Mouse (Mus musculus) embryonic fibroblast, embryonic 13.5 days (primary cell): ENCODE results near the gene Cntn2. TPM values are rescaled to one million over a fixed set of nuclear protein-coding genes. Genes with fewer than 3 reads are reported as not detected.

Experiments used
- H3K27ac ChIP-seq: 2 replicates; pipeline ENCODE4 v1.5.1; 2012; ENCODE audit warnings: low read length, control low read depth, inconsistent platforms; ENCODE audit not compliant: insufficient read depth
- H3K4me1 ChIP-seq: 2 replicates; pipeline ENCODE4 v1.6.1; 2011; ENCODE audit warnings: low read length; ENCODE audit not compliant: control insufficient read depth, insufficient read depth
- H3K4me3 ChIP-seq: 2 replicates; pipeline ENCODE4 v1.5.1; 2011; ENCODE audit warnings: mild to moderate bottlenecking, control low read depth, low read length; ENCODE audit not compliant: insufficient read depth
- CTCF ChIP-seq: IDR thresholded peaks from 2 replicates; pipeline ENCODE4 v1.5.1; 2011; ENCODE audit warnings: mild to moderate bottlenecking, control low read depth, low read length, moderate library complexity, borderline replicate concordance; ENCODE audit not compliant: insufficient read depth
- POLR2A ChIP-seq: IDR thresholded peaks from 2 replicates; pipeline ENCODE4 v1.6.1; 2011; ENCODE audit warnings: low read depth, mild to moderate bottlenecking, control low read depth, low read length, moderate library complexity
- polyA plus RNA-seq: library from polyadenylated mRNA; stranded (reverse); fragments of >200 nt; gene quantifications from 2 replicates; pipeline ENCODE4 v1.2.4, GENCODE M21; 2011; ENCODE audit warnings: low read depth; ENCODE audit not compliant: missing spikeins, insufficient read length

Gene Cntn2
- polyA plus RNA-seq, result not detected in 2 replicates

DNA sequence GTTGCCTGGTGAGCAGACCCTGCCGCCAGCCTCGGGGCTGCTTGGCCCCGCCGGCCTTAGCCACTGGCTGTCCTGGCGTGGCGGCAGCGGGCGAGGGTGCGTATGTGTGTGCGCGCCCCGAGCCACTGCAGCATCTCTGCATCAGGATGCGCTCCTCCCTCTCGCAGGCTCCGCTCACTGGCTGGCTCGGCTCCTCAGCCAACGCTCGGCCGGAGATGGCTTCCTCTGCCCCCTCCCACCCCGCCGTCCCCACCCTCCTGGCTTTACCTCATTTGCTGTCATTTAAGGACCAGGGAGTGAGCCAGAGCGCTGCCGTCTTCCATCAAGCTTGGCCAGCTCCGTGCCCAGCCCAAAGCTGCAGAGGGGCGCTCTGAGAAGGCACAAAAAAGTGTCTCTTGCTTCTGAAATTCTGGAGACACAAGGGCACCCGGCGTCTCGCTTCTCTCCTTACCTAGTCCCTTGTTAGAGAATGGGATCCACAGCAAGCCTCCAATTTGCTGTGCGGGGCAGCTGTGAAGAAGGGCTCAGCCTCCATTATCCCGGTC, at the start of gene Cntn2:
TSS of gene Cntn2 (minus strand) at position 495 of the 545 bp plus-strand sequence.
- H3K4me3 ChIP-seq, result no peak within 1 kb of the TSS
- no peak within 1 kb of the TSS for H3K27ac ChIP-seq
- no peaks in the 10 kb centered on the region for H3K4me1 ChIP-seq
- TF ChIP-seq CTCF (no peak), POLR2A (no peak)

DNA sequence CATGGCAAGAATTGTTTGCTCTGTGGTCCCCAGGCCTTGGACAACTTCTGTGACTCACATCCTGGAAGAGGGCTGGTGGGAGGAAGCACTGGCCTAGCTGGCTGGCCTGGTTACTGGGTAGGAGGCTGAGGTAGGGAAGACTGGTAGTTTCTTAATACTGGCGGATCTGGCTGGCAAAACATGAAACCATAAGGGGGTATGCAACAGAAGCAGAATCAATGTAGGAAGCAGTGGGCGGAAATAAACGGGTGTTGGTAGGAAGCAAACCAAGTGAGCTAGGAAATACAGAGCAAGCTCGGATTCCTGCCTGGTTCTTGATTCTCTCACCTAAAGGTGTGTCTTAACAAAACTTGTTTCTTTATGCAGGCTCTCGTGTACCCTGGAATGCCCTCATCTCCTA, 49.1 kb upstream of the Cntn2 start:
- no peaks in the 10 kb centered on the region for H3K4me1 ChIP-seq
- no peak overlapping the region for H3K4me3 ChIP-seq
- TF ChIP-seq CTCF (no peak), POLR2A (no peak)
- no peak overlapping the region for H3K27ac ChIP-seq

DNA sequence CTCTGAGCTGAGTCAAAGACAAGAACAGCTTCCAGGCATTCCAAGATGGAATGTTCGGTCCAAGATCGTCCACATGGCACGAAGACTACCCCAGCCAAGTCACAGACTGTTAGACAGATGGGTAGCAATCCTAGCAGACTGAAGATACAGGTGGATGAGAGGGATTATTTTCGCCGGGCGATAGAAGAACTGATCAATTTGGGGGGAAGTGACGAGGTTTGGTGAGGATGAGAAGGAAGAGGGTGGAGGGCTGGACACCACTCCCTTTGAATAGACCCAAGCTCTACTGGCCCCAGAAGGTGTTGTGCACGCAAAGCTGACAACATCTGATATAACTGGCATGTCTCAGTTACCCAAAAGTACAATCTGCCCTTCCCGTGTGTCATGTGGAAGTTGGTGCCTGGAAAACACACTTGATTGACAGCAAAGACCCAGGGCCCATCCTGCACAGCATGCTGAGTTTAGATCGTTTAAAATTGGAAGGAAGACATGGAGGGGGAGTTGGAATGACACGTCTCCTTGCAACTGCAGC, 48.4 kb upstream of the Cntn2 start:
- H3K4me1 ChIP-seq, result no peaks in the 10 kb centered on the region
- no peak overlapping the region for H3K4me3 ChIP-seq
- H3K27ac ChIP-seq, result no peak overlapping the region
- TF ChIP-seq POLR2A, result no peak
- no peak for TF ChIP-seq CTCF

DNA sequence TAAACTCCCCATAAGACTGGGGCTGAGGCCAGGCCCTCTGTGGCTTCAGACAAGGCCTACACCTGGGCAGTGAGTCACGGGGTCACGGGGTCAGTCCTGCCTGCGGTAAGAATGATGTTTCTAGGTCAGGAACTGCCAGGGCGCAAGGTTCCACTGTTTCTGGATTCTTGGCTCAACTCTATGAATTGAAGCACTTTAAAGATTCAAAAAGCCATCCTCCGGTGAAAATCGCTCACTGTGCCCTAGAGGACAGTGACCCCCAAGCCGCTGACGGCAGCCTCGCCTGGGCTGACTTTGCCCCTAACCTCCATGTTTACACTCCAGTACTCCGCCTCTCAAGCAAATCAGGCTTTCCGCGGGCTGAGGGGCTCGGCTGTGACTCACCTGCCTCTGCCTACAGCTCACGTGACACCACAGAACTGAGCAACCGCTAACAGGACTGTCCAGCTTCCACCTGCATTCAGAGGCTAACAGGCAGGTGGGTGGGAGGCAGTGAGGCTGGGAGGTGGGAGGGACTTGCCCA, 43.7 kb upstream of the Cntn2 start:
- Histone ChIP-seq H3K4me3 (no peak overlapping the region), H3K4me1 (no peaks in the 10 kb centered on the region), H3K27ac (no peak overlapping the region)
- TF ChIP-seq POLR2A (no peak), CTCF (no peak)

DNA sequence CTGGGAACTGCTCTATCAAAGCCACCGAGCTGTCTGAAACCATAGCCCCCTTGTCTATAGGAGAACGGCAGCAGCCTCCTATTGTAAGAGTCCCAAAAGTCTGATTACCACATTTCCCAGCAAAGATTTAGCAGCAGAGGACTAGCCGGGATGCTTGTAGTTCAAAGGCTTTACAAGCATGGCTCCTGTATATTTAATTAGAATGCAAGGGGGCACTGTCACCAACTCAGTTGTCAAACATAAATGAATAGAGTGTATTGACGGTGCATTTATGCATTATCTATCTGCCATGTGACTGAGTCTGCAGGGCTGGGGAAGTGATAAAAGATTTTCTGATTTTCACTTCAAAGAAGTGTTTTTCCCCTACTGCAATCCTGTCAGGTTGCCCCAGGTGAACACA, 42.3 kb upstream of the Cntn2 start:
- H3K27ac ChIP-seq, result no peak overlapping the region
- H3K4me3 ChIP-seq, result no peak overlapping the region
- H3K4me1 ChIP-seq, result no peaks in the 10 kb centered on the region
- no peak for TF ChIP-seq POLR2A
- TF ChIP-seq CTCF, result no peak

DNA sequence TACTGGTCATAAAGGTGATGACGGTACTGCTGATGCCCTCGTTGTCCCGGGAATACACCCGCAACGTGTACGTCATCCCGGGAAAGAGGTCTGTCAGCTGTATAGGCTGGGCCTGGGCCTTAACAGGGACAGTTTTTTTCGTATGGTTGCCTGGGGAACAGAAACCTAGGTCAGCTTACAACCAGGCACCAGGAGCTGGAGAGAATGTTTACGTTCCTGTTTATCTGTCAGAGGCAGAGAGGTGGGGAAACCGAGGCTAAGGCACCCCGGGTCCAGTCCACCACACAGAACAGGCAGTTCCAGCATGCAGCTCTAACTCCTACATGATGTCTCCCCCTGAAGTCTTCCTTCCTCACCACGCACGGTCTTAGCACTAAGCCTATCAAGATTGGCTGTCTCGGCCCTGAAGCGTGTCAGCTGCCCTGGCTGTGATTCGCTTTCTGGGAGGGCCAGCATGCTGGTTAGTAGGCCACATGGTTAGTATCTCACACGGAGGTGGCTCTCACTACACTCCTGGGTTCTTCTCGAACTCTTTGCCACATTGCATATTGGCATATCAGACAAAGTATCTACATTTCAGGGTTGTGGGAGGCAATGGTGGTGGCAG, 40.0 kb upstream of the Cntn2 start:
- no peaks in the 10 kb centered on the region for H3K4me1 ChIP-seq
- H3K4me3 ChIP-seq, result no peak overlapping the region
- no peak overlapping the region for H3K27ac ChIP-seq
- TF ChIP-seq POLR2A (no peak), CTCF (no peak)

DNA sequence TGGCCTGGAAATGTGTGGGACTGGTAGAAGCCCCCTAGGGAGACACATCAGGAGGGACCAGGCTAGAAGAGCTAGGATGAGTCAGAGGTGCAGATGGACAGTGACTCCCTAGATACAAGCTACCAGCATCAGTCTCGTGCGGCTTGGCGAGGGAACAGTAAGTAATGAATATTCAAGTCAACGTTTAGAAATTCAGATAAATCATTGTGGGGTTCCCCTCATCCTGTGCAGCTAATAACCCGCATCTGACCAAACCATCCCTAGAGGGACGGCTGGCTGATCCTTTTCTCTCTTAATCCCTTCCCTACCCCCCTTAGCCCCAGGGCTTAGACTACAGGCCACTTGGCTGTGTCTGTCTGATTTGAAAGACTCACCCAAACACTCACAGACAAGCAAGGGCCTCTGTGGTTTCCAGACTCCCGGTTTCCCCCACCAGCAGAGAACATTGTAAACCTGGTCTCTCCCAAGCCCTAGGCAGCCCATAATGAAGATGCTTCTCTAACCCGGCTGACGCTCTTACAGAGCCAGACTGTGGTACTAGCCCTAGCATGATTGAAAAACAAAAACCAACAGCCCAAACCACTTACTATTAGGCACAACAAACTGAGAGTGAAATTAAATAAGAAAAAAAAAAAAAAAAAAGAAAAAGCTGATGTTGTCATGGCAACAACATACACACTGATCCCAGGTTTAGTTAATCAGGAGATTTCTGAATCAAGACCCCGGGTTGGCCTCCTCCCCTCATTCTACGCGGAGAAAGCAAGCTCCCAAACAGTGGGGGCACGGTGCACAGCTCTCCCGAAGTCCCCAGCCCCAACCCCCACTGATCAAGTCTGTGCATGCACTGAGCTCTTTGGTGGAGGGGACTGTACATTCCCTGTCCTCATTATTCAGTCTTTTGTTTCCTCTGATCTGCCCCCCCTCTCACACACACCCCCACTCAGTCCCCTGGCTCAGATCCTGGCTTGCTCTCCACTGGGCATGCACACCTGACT, 39.1 kb upstream of the Cntn2 start:
- no peak for TF ChIP-seq POLR2A
- TF ChIP-seq CTCF, result no peak
- no peak overlapping the region for H3K4me3 ChIP-seq
- no peak overlapping the region for H3K27ac ChIP-seq
- H3K4me1 ChIP-seq, result no peaks in the 10 kb centered on the region

DNA sequence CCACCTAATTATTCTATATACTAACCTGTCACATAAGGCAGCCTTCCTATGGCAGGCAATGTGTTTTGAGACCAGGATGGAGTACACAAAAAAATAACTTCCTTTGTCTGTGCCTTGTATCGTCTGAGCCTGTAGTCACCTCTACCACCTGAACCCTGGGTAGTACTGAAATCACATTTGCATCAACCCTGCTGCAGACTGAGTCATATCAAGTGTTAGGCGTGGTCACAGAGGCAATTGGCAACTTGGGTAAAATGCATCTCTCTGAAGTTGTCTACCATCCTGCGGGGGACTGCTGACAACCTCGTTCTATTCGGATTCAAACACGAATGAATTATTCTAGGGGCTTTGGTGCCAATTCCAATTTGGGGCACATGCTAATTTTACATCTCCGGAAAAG, 37.0 kb upstream of the Cntn2 start:
- TF ChIP-seq CTCF (no peak), POLR2A (no peak)
- H3K4me1 ChIP-seq, result no peaks in the 10 kb centered on the region

DNA sequence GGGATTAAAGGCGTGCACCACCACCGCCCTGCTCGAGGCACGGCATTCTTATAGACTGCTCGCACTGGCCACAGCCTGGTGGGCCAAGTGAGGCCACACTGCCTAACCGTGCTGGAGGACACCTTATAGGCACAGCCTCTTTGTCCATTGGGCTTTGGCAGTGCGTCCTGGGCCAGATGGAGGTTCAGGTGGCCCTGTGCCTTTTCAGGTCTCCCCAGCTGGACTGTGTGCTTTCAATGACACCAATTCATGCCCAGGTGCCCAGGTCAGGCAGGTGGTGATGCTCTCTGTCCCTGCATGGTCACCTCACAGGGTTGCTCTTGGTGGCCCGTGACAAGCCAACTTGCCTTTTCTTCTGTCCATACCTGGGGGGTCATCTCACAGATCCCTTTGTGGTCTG, 33.8 kb upstream of the Cntn2 start:
- no peak overlapping the region for H3K27ac ChIP-seq
- H3K4me3 ChIP-seq, result no peak overlapping the region
- TF ChIP-seq POLR2A (no peak), CTCF (no peak)
- no peaks in the 10 kb centered on the region for H3K4me1 ChIP-seq

More for the DNA sequence above, 37.0 kb upstream of the Cntn2 start:
- no peak overlapping the region for H3K27ac ChIP-seq
- H3K4me3 ChIP-seq, result no peak overlapping the region

DNA sequence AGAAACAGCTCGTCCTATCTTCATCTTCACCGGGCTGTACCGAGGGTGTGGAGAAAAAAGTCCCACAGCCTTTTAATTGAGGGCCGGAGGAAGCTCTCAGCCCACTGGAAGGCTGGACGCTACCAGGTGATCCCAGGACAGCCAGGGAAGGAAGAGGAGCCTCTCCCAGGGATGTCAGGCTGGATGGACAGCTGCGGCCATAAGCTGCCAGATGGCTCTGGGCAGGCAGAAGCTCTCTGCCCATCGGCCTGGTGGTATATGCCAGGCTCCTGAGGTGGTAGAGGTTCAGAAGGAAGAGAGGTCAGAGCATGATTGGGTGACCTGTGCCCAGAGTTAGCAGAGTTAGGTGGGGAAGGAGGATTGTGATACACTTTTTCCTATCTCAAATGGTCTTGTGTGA, 29.8 kb upstream of the Cntn2 start:
- no peak overlapping the region for H3K4me3 ChIP-seq
- no peaks in the 10 kb centered on the region for H3K4me1 ChIP-seq
- TF ChIP-seq CTCF (no peak), POLR2A (no peak)
- H3K27ac ChIP-seq, result no peak overlapping the region
